Mouse (Mus musculus) macrophage (primary cell): Measurements from ENCODE around the gene Gm3159. TPM values are rescaled to one million over a fixed set of nuclear protein-coding genes. Genes with fewer than 3 reads are reported as not detected.

ENCODE experiments used
- polyA plus RNA-seq: library from polyadenylated mRNA; stranded (reverse); fragments of 250-400 nt; gene quantifications from 3 replicates; pipeline ENCODE4 v1.2.4, GENCODE M21; 2018; ENCODE audit warnings: inconsistent platforms

Gene Gm3159
- polyA plus RNA-seq, 1 experiment from 2014 or later = not detected

Other genes with a start within 250 kb of the Gm3159 start
- not detected in 3 replicates for gene Gm3127, start 232.5 kb upstream of the Gm3159 start, polyA plus RNA-seq
- not detected in 3 replicates for gene Gm2974, start 214.9 kb upstream of the Gm3159 start, polyA plus RNA-seq
- gene Gm3138, start 147.9 kb upstream of the Gm3159 start, polyA plus RNA-seq = not detected in 3 replicates
- not detected in 3 replicates for gene Gm3149, start 80.2 kb upstream of the Gm3159 start, polyA plus RNA-seq
- not detected in 3 replicates for gene 2610042L04Rik, start 62.8 kb upstream of the Gm3159 start, polyA plus RNA-seq
- gene Gm3164, start 17.9 kb downstream of the Gm3159 start, polyA plus RNA-seq = not detected in 3 replicates
- not detected in 3 replicates for gene Gm3173, start 33.5 kb downstream of the Gm3159 start, polyA plus RNA-seq
- gene Gm3182, start 84.2 kb downstream of the Gm3159 start, polyA plus RNA-seq = not detected in 3 replicates
- gene Gm3047, start 157.9 kb downstream of the Gm3159 start, polyA plus RNA-seq = not detected in 3 replicates
- not detected in 3 replicates for gene Gm8159, start 234.8 kb downstream of the Gm3159 start, polyA plus RNA-seq